Mouse (Mus musculus): ENCODE data around the gene Clasp1.

DNA sequence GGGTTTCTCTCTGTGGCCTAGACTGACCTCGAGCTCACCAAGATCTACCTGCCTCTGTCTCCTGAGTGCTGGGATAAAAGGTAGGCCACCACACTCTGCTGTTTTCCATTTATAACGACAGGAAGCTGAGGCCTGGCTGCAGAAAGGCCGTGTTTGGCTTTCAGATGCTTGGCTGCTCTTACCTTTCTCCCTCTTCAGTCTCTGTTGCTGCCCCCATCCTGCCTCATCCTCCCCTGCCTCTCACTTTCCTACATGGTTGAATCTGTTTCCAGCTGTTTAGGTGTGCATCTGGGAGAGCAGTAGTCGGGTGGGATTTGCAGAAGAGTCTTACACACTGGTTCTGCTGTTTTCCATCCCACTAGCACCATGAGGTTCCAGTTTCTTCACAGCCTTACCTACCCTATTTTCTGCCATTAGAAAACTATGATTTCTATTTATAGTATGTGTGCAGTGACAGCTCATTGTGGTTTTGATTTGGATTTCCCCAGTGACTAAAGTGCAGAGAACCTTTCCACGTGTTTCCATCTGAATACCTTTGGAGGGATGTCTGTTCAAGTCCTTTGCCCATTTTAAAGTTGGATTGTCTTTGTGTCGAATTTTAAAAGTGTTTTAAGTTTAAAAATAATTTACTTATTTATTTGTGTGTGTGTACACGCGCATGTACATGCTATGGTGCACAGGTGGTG is 10.9 kb downstream of the Clasp1 start:
- no peak for TF ChIP-seq CTCF (IDR thresholded peaks at IDR 0.05; ENCODE audit: borderline replicate concordance, extremely low read depth, insufficient read depth, insufficient read length)
- no peak for TF ChIP-seq POLR2A (IDR thresholded peaks at IDR 0.05; ENCODE audit: borderline replicate concordance, extremely low read depth, insufficient read depth, insufficient read length, poor library complexity, severe bottlenecking)
